Mouse (Mus musculus) limb, embryonic 14.5 days (tissue): Measurements from ENCODE around the gene Scn5a. TPM values are rescaled to one million over a fixed set of nuclear protein-coding genes. Genes with fewer than 3 reads are reported as not detected.

Experiments
- ATAC-seq: fragments of 200-750 bp; cut with Nextera tagmentation; 2 replicates; pipeline ENCODE4 v1.8.0; 2017; ENCODE audit warnings: low read depth, moderate number of reproducible peaks, moderate TSS enrichment; ENCODE audit not compliant: low FRiP score
- DNase-seq: peaks from one replicate; pipeline ENCODE4 v3.0.0-alpha.2; 2015; ENCODE audit warnings: low spot score
- H3K27ac ChIP-seq: fragments of 300-500 bp; sonication (generic); replicated peaks from 2 replicates; pipeline ENCODE4 v1.5.1; 2014; ENCODE audit warnings: low read depth, mild to moderate bottlenecking, low read length, moderate library complexity, mixed read lengths
- H3K27me3 ChIP-seq: fragments of 300-500 bp; sonication (generic); 2 replicates; pipeline ENCODE4 v1.6.1; 2014; ENCODE audit warnings: low read length, mixed read lengths; ENCODE audit not compliant: control insufficient read depth, insufficient read depth
- H3K36me3 ChIP-seq: fragments of 300-500 bp; sonication (generic); 2 replicates; pipeline ENCODE4 v1.6.1; 2014; ENCODE audit warnings: mild to moderate bottlenecking, low read length, moderate library complexity, mixed read lengths; ENCODE audit not compliant: control insufficient read depth, insufficient read depth
- H3K4me1 ChIP-seq: fragments of 300-500 bp; sonication (generic); 2 replicates; pipeline ENCODE4 v1.6.1; 2014; ENCODE audit warnings: antibody characterized with exemption, low read length, mixed read lengths; ENCODE audit not compliant: control insufficient read depth, insufficient read depth
- H3K4me2 ChIP-seq: fragments of 300-500 bp; sonication (generic); replicated peaks from 2 replicates; pipeline ENCODE4 v1.6.1; 2014; ENCODE audit warnings: low read depth, mild to moderate bottlenecking, low read length, moderate library complexity; ENCODE audit not compliant: severe bottlenecking
- H3K4me3 ChIP-seq: fragments of 300-500 bp; sonication (generic); replicated peaks from 2 replicates; pipeline ENCODE4 v1.5.1; 2014; ENCODE audit warnings: low read length
- H3K9ac ChIP-seq: fragments of 300-500 bp; sonication (generic); 2 replicates; pipeline ENCODE4 v1.6.1; 2014; ENCODE audit warnings: mild to moderate bottlenecking, low read depth, low read length, moderate library complexity; ENCODE audit not compliant: severe bottlenecking
- H3K9me3 ChIP-seq: fragments of 300-500 bp; sonication (generic); 2 replicates; pipeline ENCODE4 v1.6.1; 2016; ENCODE audit warnings: low read length; ENCODE audit not compliant: control insufficient read depth
- POLR2A ChIP-seq: fragments of 200-500 bp; IDR thresholded peaks from 2 replicates; pipeline ENCODE4 v1.8.0; 2012; ENCODE audit warnings: inconsistent platforms, mild to moderate bottlenecking, moderate library complexity, borderline replicate concordance; ENCODE audit not compliant: insufficient read depth, insufficient read length; ENCODE audit errors: extremely low read depth
- WGBS: fragments of 180-500 bp; shearing (Covaris S2); extraction: QIAGEN DNeasy Blood & Tissue Kit; methylation state at CpG from one replicate; pipeline ENCODE4 v1.1.7; 2014; 5-methylcytosine and 5-hydroxymethylcytosine counted together
- polyA plus RNA-seq, 2 experiments: library from polyadenylated mRNA; depleted of rRNA in 1 of 2; stranded (reverse) in 1 of 2; unstranded in 1 of 2; fragments of >200 nt; fragmentation: Nextera tagmentation in 1 of 2; extraction: Ambion mirVana in 1 of 2; gene quantifications; 2 replicates each; pipeline versions ENCODE4 v1.2.1 to v1.2.3; 2012 to 2014

The Scn5a gene
- polyA plus RNA-seq, 2 experiments, result 0.10 to 0.35 TPM

DNA sequence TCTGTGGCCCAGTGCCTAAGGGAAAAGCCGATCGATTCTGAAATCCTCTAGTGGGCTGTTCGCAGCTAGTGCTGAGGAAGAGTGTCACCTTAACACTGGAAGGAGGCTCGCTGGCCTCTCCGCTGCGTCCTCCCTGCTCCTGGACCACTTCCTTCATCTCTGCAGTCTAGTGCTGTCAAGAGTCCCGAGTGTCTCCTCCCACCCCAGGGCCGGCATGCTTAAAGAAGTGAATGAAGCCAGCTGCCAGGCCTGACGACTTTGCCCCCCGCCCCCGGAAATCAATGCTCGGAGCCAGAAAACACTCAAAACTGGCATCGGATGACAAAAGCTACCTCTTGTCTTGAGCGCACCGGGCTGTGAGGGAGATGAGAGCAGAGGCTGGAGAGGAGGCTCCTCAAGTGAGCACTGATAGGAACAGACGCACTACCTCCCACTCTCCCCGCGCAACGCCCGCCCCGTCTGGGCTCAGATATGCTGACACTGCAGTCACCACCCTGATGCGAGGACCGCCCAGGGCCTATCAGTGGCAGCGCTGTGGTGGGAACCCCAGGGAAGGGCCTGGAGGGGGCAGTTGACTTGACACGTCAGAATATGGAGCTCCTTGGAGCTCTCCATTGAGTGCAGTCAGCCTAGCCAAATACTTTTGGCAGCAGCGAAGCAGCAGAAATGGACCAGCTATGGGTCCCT, 10.1 kb upstream of the Scn5a start:
- WGBS, result 26% methylated on average over 25 of the region's 26 CpGs
- Histone ChIP-seq H3K4me3 (no peak overlapping the region), H3K4me1 (no peaks in the 10 kb centered on the region), H3K27ac (no peak overlapping the region), H3K4me2 (peak overlapping the region; percentile 28; the same call in 1 of the 2 replicates), H3K36me3 (no peaks in the 10 kb centered on the region), H3K27me3 (no peaks in the 10 kb centered on the region), H3K9me3 (no peaks in the 10 kb centered on the region), H3K9ac (no peak overlapping the region)
- TF ChIP-seq POLR2A, result no peak
- ATAC-seq (no peak), DNase-seq (no peak)

DNA sequence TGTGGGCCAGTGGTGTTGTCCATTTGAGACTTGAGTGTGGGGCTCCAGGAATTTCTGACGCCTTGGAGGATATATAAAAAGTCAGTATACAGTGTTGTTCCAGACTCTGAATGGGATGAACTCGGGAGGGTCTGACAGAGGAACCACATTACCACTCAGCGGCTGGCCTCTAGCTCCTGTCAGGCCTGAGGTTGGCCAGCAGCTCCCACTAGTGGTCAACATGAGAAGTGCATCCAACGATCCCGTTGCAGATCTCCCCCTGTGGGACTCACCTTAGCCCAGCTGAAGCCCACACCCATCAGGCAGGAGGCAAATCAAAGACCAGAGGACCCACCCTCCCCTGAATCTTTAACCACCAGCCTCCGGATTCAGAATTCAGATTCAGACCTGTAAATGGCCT, 1.9 kb upstream of the Scn5a start:
- WGBS, result 1% methylated on average over 6 of the region's 6 CpGs
- no peak overlapping the region for H3K27ac ChIP-seq
- H3K4me1 ChIP-seq, result 0 out of 2 replicates have a peak, but pooled peaks cover 4% of the 10 kb centered on the region
- ATAC-seq, result peak; percentile 51; the same call in 1 of the 2 replicates
- DNase-seq, result peak; percentile 72
- H3K27me3 ChIP-seq, result peaks cover 48% of the 10 kb centered on the region
- no peaks in the 10 kb centered on the region for H3K9me3 ChIP-seq
- no peak overlapping the region for H3K4me2 ChIP-seq
- no peak overlapping the region for H3K9ac ChIP-seq
- no peaks in the 10 kb centered on the region for H3K36me3 ChIP-seq
- no peak overlapping the region for H3K4me3 ChIP-seq
- TF ChIP-seq POLR2A, result no peak

DNA sequence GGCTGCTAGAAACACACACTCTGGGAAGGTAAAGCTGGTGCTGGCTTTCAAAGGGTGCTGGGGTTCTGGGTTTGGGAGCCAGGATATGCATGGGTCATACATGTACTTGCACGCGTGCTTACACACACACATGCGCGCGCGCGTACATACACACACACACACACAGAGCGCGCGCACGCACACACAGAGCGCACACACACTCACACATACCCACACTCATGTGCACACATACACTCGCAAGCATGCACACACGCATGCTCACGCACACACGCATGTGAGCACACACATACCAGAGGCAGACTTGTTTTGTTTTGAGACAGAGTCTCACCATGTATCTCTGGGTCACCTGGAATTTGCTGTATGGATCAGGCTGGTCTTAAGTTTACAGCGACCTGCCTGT, 1.4 kb upstream of the Scn5a start:
- no peaks in the 10 kb centered on the region for H3K36me3 ChIP-seq
- no peak overlapping the region for H3K9ac ChIP-seq
- WGBS, result 93% methylated on average over 17 of the region's 17 CpGs
- TF ChIP-seq POLR2A, result no peak
- no peak overlapping the region for H3K4me2 ChIP-seq
- no peak overlapping the region for H3K4me3 ChIP-seq
- 0 out of 2 replicates have a peak, but pooled peaks cover 4% of the 10 kb centered on the region for H3K4me1 ChIP-seq
- H3K27me3 ChIP-seq, result peaks cover 53% of the 10 kb centered on the region
- no peaks in the 10 kb centered on the region for H3K9me3 ChIP-seq
- H3K27ac ChIP-seq, result no peak overlapping the region
- DNase-seq, result no peak
- no peak for ATAC-seq

GRCm38 (mm10) chr9:119578311-119578635, 543 bp downstream of the Scn5a start:
- 0% methylated on average over 18 of the region's 24 CpGs for WGBS
- H3K9ac ChIP-seq, result peak overlapping the region; percentile 55
- ATAC-seq (no peak), DNase-seq (no peak)
- no peak overlapping the region for H3K27ac ChIP-seq
- no peaks in the 10 kb centered on the region for H3K9me3 ChIP-seq
- H3K4me2 ChIP-seq, result peak overlapping the region; percentile 96
- peaks cover 62% of the 10 kb centered on the region for H3K27me3 ChIP-seq
- no peaks in the 10 kb centered on the region for H3K36me3 ChIP-seq
- 0 out of 2 replicates have a peak, but pooled peaks cover 4% of the 10 kb centered on the region for H3K4me1 ChIP-seq
- TF ChIP-seq POLR2A, result no peak
- H3K4me3 ChIP-seq, result peak overlapping the region; percentile 52

GRCm38 (mm10) chr9:119576977-119577376, 1.8 kb downstream of the Scn5a start:
- Histone ChIP-seq H3K27ac (no peak overlapping the region), H3K4me1 (0 out of 2 replicates have a peak, but pooled peaks cover 4% of the 10 kb centered on the region), H3K27me3 (peaks cover 68% of the 10 kb centered on the region), H3K9me3 (no peaks in the 10 kb centered on the region), H3K36me3 (no peaks in the 10 kb centered on the region), H3K9ac (no peak overlapping the region), H3K4me2 (no peak overlapping the region), H3K4me3 (no peak overlapping the region)
- ATAC-seq (no peak), DNase-seq (no peak)
- no peak for TF ChIP-seq POLR2A
- 72% methylated on average over 2 of the region's 2 CpGs for WGBS
